Mouse (Mus musculus) gastrocnemius, adult 8-10 months (tissue): Measurements from ENCODE around the gene Eif2b2. TPM values are rescaled to one million over a fixed set of nuclear protein-coding genes. Genes with fewer than 3 reads are reported as not detected.

Experiments used
- DNase-seq, 2 experiments: peaks; one replicate each; pipeline ENCODE4 v3.0.0; 2022; ENCODE audit warnings: low spot score in 2 of 2
- total RNA-seq, 4 experiments: library from RNA; stranded (reverse); gene quantifications; 2 replicates each; pipeline ENCODE4 v1.2.4; 2022

The Eif2b2 gene
- total RNA-seq, 4 experiments from 2014 or later, result 50.2 to 68.0 (median 60.0) TPM

- DNase-seq, result no peak
These were observed 25.2 kb upstream of the Eif2b2 start for GRCm38 (mm10) chr12:85193923-85194622.

DNA sequence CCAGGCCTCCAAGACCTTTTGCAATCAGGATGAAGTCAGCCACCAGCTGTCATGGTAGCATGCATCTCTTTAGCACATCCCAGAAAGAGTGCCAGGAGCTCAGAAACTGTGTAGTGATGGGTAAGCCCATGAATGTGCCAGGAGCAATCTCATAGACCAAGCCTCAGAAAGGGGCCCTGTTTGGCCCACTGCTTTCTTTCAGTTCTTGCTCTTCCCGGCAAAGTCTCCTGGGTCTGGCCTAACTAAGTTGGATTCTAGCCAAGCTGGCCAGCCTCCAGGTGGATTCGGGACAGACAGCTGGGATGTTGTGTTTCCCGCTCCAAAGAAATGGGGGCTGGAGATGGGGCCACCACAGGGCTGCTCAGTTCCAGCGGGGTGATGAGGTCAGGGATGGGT is 24.7 kb upstream of the Eif2b2 start:
- peak; percentile 83 to 88 for DNase-seq

- DNase-seq, result no peak
These were observed 24.2 kb upstream of the Eif2b2 start for GRCm38 (mm10) chr12:85195086-85195485.

DNA sequence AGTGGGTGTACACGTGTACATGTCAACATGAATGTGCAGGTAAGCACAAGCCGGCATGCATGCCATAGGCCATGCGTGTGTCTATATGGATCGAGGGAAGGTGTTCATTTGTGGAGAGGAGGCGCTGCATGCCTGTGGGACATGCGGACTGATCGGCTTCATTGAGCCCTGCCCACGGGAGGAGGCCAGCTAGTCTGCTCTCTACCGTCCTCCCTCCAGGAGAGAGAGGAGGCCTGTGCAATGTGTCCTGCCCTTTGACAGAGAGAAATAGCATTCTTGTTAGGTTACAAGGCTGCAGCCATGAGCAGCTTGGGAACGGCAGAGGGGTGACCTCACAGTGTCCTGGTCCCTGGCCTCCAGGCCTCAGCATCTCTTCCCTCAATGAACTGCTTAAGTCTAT is 23.1 kb upstream of the Eif2b2 start:
- no peak for DNase-seq

GRCm38 (mm10) chr12:85197371-85197770 is 21.9 kb upstream of the Eif2b2 start:
- DNase-seq, result no peak

- DNase-seq, result no peak
These were observed 21.3 kb upstream of the Eif2b2 start for GRCm38 (mm10) chr12:85197936-85198335.

GRCm38 (mm10) chr12:85199954-85200353 is 19.3 kb upstream of the Eif2b2 start:
- no peak for DNase-seq

- DNase-seq, result no peak
These were observed 18.1 kb upstream of the Eif2b2 start for GRCm38 (mm10) chr12:85200929-85201829.

- DNase-seq, result no peak
These were observed 17.5 kb upstream of the Eif2b2 start for GRCm38 (mm10) chr12:85201830-85202147.

DNA sequence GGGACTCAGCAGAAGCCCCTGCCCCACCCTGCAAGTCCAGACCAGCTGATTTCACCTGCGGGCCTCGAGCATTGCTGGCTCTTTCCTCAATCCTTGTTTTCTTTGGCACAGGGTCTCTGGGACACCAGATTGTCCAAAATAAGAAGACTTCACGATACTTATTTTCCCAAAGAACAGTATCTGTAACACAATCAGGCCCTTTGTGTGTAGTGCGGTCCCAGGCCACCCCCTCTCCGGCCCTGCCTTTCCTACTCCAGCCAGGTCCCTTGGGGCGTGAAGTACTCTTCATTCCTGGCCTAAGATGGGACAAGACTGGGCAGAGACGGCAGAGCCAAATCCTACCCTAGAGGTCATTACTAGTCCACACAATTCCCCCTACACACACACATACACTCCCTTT is 17.1 kb upstream of the Eif2b2 start:
- DNase-seq, result no peak

DNA sequence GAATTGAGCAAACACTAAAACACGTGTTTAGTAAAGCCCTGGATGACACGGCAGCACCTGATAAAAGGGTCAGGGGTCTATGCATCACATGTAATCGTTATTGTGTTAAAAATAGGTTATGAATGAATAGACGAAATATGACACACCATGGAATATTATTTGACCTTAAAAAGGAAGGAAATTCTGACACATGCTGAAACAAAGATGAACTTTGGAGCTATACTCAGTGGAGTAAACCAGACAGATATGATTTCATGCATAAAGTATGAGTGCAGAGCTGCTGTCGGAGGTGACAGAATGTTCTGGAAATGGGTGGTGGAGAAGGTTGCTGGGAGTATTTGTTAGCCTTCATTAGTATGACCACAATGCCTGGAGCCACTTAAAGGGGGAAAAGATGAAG is 15.6 kb upstream of the Eif2b2 start:
- no peak for DNase-seq

- no peak for DNase-seq
These were observed 15.2 kb upstream of the Eif2b2 start for GRCm38 (mm10) chr12:85204105-85204504.

DNA sequence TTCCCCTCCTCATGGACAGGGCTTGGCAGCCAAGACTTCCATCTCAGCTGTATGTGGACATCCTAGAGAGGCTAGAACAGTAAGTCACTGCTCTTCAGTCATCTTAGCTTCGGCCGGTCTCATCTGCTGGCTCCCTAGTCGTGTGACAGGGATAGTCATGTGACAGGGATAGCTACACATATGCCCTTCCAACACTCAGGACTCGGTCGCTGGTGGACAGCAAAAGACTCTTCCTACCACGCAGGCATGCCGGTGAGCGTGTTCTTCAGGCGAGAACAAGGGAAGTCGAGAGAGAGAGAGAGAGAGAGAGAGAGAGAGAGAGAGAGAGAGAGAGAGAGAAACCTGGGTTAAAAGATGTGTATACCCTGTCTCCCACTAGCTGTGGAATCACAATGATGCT is 13.9 kb upstream of the Eif2b2 start:
- no peak for DNase-seq

DNA sequence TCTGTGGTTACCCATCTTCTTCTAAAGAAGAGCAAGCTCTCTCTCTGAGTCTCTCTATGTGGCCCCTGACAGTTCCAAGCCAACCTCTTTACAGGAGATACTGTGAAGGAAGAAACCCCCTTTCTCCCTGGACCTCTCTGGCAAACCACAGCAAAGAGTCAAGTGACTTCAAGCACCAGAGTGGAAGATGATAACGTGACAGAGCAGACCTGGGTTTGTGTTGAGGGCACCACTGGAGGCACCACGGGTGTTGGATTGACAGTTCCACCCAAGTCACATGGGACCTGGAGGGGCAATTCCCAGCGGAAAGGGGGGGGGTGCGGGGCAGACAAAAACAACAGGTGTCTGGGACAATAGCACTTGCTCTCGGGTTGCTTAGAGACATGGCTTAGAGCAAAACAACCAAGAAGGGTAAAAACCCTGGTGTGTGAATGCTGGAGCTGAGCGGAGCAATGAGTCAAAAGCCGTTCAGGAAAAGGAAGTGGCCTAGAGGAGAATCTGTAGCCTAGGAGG is 10.5 kb upstream of the Eif2b2 start:
- no peak for DNase-seq

DNA sequence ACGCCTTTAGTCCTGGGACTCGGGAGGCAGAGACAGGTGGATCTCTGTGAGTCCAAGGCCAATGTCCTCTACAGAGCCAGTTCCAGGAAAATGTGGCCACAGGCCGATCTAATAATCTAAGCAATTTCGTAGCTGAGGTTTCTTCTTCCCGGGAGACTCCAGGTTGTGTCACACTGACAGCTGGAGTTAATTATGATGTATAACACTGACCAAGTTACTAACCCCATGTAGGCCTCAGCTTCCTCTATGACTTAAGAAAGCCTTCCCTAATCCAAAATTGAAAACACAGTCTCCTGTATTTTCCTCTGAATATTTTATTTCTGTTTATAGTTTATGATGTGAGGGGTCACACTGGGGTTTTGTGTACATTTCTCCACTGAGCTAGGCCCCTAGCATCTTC is 4.2 kb upstream of the Eif2b2 start:
- no peak for DNase-seq

GRCm38 (mm10) chr12:85217733-85218310 is 1.5 kb upstream of the Eif2b2 start:
- no peak for DNase-seq

DNA sequence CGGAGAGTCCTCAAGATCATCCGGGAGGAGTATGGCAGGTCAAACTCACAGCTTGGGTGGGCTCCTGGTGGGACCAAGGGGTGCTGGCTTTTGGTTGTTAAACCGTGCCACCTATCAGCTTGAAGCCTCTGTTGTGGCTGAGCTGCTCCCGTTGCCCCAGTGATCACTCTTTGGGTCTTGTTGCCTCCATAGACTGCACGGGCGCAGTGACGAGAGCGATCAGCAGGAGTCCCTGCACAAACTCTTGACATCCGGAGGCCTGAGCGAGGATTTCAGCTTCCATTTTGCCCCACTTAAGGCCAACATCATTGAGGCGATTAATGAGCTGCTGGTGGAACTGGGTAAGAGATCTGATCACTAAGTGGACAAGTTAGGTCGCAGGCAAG is 617 bp downstream of the Eif2b2 start:
- DNase-seq, result no peak

DNA sequence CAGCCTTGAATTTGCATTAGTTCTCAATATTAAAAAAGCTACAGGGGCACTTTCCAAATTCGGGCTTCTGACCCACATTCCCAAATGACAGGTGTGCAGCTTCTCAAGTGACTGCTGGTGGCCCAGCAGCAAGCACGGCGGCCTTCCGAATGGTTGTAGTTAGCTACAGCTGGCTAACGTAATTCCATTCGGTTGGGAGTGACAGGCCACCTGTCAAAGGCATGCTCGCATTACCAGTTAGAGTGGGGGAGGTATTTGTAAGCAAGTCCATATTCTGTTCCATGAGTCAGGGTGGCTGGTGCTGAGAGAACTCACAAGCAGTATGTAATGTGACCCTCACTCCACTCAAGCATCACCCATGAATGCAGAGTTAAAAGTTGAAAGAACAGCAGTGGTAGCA is 7.9 kb downstream of the Eif2b2 start:
- peak; percentile 34 to 58 for DNase-seq

- no peak for DNase-seq
These were observed 8.8 kb downstream of the Eif2b2 start for GRCm38 (mm10) chr12:85227876-85228599.

DNA sequence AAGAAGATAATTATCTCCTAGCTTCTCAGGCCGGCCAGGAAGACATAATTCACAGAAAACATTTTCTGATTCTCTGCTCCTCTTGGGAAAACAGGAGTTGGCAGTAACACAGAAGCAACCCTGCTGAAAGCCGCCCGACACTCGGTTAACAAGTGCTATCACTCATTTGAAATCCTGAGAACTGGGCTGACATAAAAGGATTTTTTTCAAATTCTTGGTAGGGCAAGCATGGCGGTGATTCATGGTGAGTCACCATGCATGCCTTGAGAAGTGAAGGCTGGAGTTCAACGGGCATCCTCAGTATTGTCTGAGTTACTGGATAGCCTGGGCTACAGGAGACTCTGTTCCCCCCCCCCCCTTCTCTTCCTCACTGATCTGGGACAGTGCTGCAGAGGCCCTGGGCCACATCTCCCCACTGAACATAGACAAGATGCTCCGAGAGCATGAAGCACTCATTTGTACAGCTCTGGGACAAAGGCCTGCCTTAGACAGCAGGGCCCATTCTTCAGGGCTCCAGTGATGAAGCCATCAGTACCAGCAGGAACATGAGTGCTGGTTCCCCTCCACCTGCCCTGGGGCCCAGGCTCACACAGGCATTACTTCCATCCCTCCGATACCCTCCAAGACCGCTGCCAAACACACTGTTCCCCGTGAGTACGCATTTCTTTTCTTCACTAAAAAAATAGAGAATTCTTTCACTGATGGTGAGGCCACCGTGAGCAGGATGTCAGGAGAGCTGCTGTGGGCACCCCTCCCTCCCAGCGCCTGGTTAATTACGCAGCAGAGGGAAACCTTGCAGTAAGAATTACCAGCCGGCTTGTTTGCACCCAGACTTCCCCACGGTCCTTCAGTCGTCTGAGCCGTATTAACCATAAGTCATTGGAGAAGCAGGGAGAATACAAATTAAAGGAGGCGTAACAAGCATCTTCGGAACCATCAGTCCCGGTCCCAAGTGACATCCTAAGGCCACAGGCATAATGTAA is 14.4 kb downstream of the Eif2b2 start:
- no peak for DNase-seq
